Mouse (Mus musculus) MEL (cell line): ENCODE measurements at regions not wholly inside any gene's neighbourhood (a gene's known extent, or its start where the extent isn't known, plus 50 kb on each side); places are given as distances from the start of the nearest gene placed in this dataset.

Experiments
- DNase-seq: peaks from one replicate; pipeline ENCODE4 v3.0.0; 2011; ENCODE audit warnings: low read depth, low spot score
- H3K27ac ChIP-seq: 2 replicates; pipeline ENCODE4 v1.5.1; 2012; ENCODE audit warnings: low read depth, mild to moderate bottlenecking, control low read depth, low read length, moderate library complexity; ENCODE audit not compliant: control insufficient read depth
- H3K27me3 ChIP-seq, 2 experiments: fragments of 150-350 bp in 1 of 2; sonication (generic) in 1 of 2; 2 replicates each; pipeline ENCODE4 v1.6.1; 2012; ENCODE audit warnings: low read length in 2 of 2, mild to moderate bottlenecking in 2 of 2, improper control_type of control experiment in 1 of 2, moderate library complexity in 1 of 2; ENCODE audit not compliant: insufficient read depth in 2 of 2, control insufficient read depth in 1 of 2
- H3K36me3 ChIP-seq, 2 experiments: 2 replicates each; pipeline ENCODE4 v1.6.1; 2012 to 2014; ENCODE audit warnings: low read length in 2 of 2, improper control_type of control experiment in 1 of 2, inconsistent platforms in 1 of 2, mild to moderate bottlenecking in 1 of 2; ENCODE audit not compliant: insufficient read depth in 2 of 2, control insufficient read depth in 1 of 2
- H3K4me1 ChIP-seq, 2 experiments: fragments of 150-350 bp in 1 of 2; sonication (generic) in 1 of 2; 2 replicates each; pipeline ENCODE4 v1.6.1; 2012; ENCODE audit warnings: low read length in 2 of 2, improper control_type of control experiment in 1 of 2, mild to moderate bottlenecking in 1 of 2; ENCODE audit not compliant: insufficient read depth in 2 of 2, control insufficient read depth in 1 of 2
- H3K4me3 ChIP-seq, 2 experiments: fragments of 150-350 bp in 1 of 2; sonication (generic) in 1 of 2; 2 replicates each; pipeline ENCODE4 v1.5.1; 2012; ENCODE audit warnings: low read depth in 2 of 2, low read length in 2 of 2, mild to moderate bottlenecking in 2 of 2, moderate library complexity in 2 of 2, control low read depth in 1 of 2, improper control_type of control experiment in 1 of 2; ENCODE audit not compliant: control insufficient read depth in 1 of 2, insufficient read depth in 1 of 2
- H3K79me2 ChIP-seq: 2 replicates; pipeline ENCODE4 v1.6.1; 2012; ENCODE audit warnings: mild to moderate bottlenecking, low read length, moderate library complexity; ENCODE audit not compliant: control insufficient read depth, poor library complexity, insufficient read depth
- H3K9ac ChIP-seq: 2 replicates; pipeline ENCODE4 v1.6.1; 2012; ENCODE audit warnings: low read depth, mild to moderate bottlenecking, control low read depth, low read length, moderate library complexity; ENCODE audit not compliant: control insufficient read depth, poor library complexity, severe bottlenecking
- H3K9me3 ChIP-seq: fragments of 150-350 bp; sonication (generic); replicated peaks from 2 replicates; pipeline ENCODE4 v1.6.1; 2012; ENCODE audit warnings: mild to moderate bottlenecking, low read length, improper control_type of control experiment, moderate library complexity; ENCODE audit not compliant: insufficient read depth
- BHLHE40 ChIP-seq: IDR thresholded peaks from 2 replicates; pipeline ENCODE4 v1.6.1; 2012; ENCODE audit warnings: low read depth, mild to moderate bottlenecking, inconsistent platforms, low read length, improper control_type of control experiment, borderline replicate concordance
- CHD1 ChIP-seq: IDR thresholded peaks from 2 replicates; pipeline ENCODE4 v1.6.1; 2012; ENCODE audit warnings: low read depth, mild to moderate bottlenecking, inconsistent platforms, low read length, improper control_type of control experiment
- EP300 ChIP-seq, 2 experiments: IDR thresholded peaks; 2 replicates each; pipeline ENCODE4 v1.6.1; 2011; ENCODE audit warnings: improper control_type of control experiment in 2 of 2, low read length in 2 of 2, low read depth in 1 of 2, mild to moderate bottlenecking in 1 of 2
- ETS1 ChIP-seq: IDR thresholded peaks from 2 replicates; pipeline ENCODE4 v1.6.1; 2012; ENCODE audit warnings: low read depth, mild to moderate bottlenecking, inconsistent platforms, low read length, improper control_type of control experiment, moderate library complexity
- GATA1 ChIP-seq: IDR thresholded peaks from 2 replicates; pipeline ENCODE4 v1.6.1; 2011; ENCODE audit warnings: low read depth, low read length, improper control_type of control experiment
- JUND ChIP-seq: IDR thresholded peaks from 2 replicates; pipeline ENCODE4 v1.6.1; 2011; ENCODE audit warnings: low read depth, mild to moderate bottlenecking, improper control_type of control experiment, low read length
- MAFK ChIP-seq: IDR thresholded peaks from 2 replicates; pipeline ENCODE4 v1.6.1; 2011; ENCODE audit warnings: low read depth, mild to moderate bottlenecking, low read length, improper control_type of control experiment, borderline replicate concordance
- MAZ ChIP-seq: IDR thresholded peaks from 2 replicates; pipeline ENCODE4 v1.6.1; 2012; ENCODE audit warnings: low read depth, mild to moderate bottlenecking, inconsistent platforms, low read length, improper control_type of control experiment
- MEF2A ChIP-seq: IDR thresholded peaks from 2 replicates; pipeline ENCODE4 v1.6.1; 2014; ENCODE audit warnings: low read depth, mild to moderate bottlenecking, inconsistent platforms, low read length, improper control_type of control experiment; ENCODE audit not compliant: poor library complexity, insufficient replicate concordance, severe bottlenecking; ENCODE audit errors: extremely low read depth
- MXI1 ChIP-seq: IDR thresholded peaks from 2 replicates; pipeline ENCODE4 v1.6.1; 2011; ENCODE audit warnings: mild to moderate bottlenecking, low read depth, low read length, improper control_type of control experiment
- MYB ChIP-seq: IDR thresholded peaks from 2 replicates; pipeline ENCODE4 v1.6.1; 2011; ENCODE audit warnings: mild to moderate bottlenecking, low read depth, low read length, improper control_type of control experiment
- MYC ChIP-seq: IDR thresholded peaks from 2 replicates; pipeline ENCODE4 v1.6.1; 2011; ENCODE audit warnings: low read depth, mild to moderate bottlenecking, low read length, improper control_type of control experiment, moderate library complexity
- NELFE ChIP-seq: IDR thresholded peaks from 2 replicates; pipeline ENCODE4 v1.6.1; 2011; ENCODE audit warnings: low read depth, low read length, improper control_type of control experiment
- NRF1 ChIP-seq: IDR thresholded peaks from 2 replicates; pipeline ENCODE4 v1.6.1; 2014; ENCODE audit warnings: low read depth, mild to moderate bottlenecking, inconsistent platforms, low read length, improper control_type of control experiment, moderate library complexity; ENCODE audit not compliant: poor library complexity, insufficient read depth, severe bottlenecking
- POLR2AphosphoS2 ChIP-seq: IDR thresholded peaks from 2 replicates; pipeline ENCODE4 v1.6.1; 2011; ENCODE audit warnings: low read length, improper control_type of control experiment
- POLR2AphosphoS5 ChIP-seq: IDR thresholded peaks from 2 replicates; pipeline ENCODE4 v1.6.1; 2012; ENCODE audit warnings: low read depth, borderline replicate concordance, mild to moderate bottlenecking, inconsistent platforms, low read length, moderate library complexity, mixed read lengths
- SIN3A ChIP-seq: IDR thresholded peaks from 2 replicates; pipeline ENCODE4 v1.6.1; 2012; ENCODE audit warnings: low read length, improper control_type of control experiment, inconsistent platforms
- TCF12 ChIP-seq: IDR thresholded peaks from 2 replicates; pipeline ENCODE4 v1.6.1; 2014; ENCODE audit warnings: low read depth, mild to moderate bottlenecking, inconsistent platforms, low read length, improper control_type of control experiment, moderate library complexity
- USF1 ChIP-seq: IDR thresholded peaks from 2 replicates; pipeline ENCODE4 v1.6.1; 2014; ENCODE audit warnings: low read depth, mild to moderate bottlenecking, inconsistent platforms, low read length, improper control_type of control experiment, moderate library complexity
- USF2 ChIP-seq, 2 experiments: IDR thresholded peaks; 2 replicates each; pipeline ENCODE4 v1.6.1; 2011 to 2012; ENCODE audit warnings: improper control_type of control experiment in 2 of 2, low read length in 2 of 2, borderline replicate concordance in 1 of 2, inconsistent platforms in 1 of 2, low read depth in 1 of 2, mild to moderate bottlenecking in 1 of 2; ENCODE audit not compliant: insufficient read depth in 1 of 2
- ZKSCAN1 ChIP-seq: IDR thresholded peaks from 2 replicates; pipeline ENCODE4 v1.6.1; 2012; ENCODE audit warnings: low read depth, mild to moderate bottlenecking, inconsistent platforms, low read length, improper control_type of control experiment, moderate library complexity
- ZNF384 ChIP-seq: IDR thresholded peaks from 2 replicates; pipeline ENCODE4 v1.6.1; 2012; ENCODE audit warnings: low read depth, mild to moderate bottlenecking, inconsistent platforms, low read length, improper control_type of control experiment

DNA sequence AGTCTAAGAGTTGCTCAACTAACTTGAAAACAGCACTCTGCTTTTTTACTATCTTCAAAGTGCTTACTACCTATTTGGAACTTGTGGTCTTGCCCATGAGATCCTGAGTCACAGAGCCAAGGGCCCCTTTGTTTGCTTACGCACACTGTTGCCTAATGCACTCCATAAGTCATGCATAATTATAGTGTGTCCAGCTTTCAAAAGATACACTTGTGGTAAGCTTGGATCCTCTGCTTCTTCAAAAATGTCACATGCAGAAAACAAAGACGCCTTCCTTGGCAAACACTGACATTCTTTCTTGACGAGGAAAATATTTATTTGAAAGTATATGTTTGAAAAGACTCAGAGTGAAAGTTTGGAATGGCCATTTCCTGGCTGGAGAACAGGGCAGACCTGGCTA, 2082.3 kb downstream of the 4930444P10Rik start:
- no peak for TF ChIP-seq MYC
- no peak for TF ChIP-seq NELFE
- TF ChIP-seq MAFK = no peak
- TF ChIP-seq MAZ = no peak
- TF ChIP-seq EP300 (IDR thresholded peaks at IDR 0.05; ENCODE audit: low read depth in 1 of 2, low read length in 2 of 2) = no peak
- TF ChIP-seq MEF2A = no peak
- no peak for TF ChIP-seq POLR2AphosphoS5
- no peak for TF ChIP-seq NRF1
- no peak for TF ChIP-seq POLR2AphosphoS2
- TF ChIP-seq USF1 = no peak
- TF ChIP-seq BHLHE40 = no peak
- no peak for TF ChIP-seq ZKSCAN1
- no peak for TF ChIP-seq SIN3A
- TF ChIP-seq CHD1 = no peak
- TF ChIP-seq TCF12 = no peak
- TF ChIP-seq ZNF384 = no peak
- TF ChIP-seq MXI1 = no peak
- no peak for TF ChIP-seq ETS1
- Histone ChIP-seq H3K9me3 (no peaks in the 10 kb centered on the region), H3K79me2 (no peaks in the 10 kb centered on the region), H3K36me3 (no peaks in the 10 kb centered on the region), H3K4me3 (no peak overlapping the region), H3K27ac (no peak overlapping the region), H3K9ac (no peak overlapping the region), H3K27me3 (no peaks in the 10 kb centered on the region), H3K4me1 (no peaks in the 10 kb centered on the region)
- no peak for DNase-seq

DNA sequence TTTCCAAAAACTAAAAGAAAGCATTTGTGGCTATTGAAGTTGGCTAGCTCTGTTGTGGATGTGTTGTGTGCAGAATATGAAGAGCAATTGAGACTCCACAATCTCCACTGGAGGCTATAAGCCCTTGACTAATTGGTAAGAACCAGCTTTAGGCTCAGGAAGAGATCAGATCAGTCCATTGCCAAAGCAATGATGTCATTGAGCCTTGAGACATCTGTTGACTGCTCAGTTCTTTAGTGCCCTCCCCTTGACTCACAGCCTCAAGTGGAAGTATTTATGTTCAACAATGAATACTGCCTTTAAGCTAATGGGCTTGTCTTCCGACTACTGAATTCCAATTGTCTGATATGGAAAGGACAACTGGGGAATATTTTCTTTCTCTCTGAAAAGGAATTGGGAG, 2090.6 kb downstream of the 4930444P10Rik start:
- H3K27me3 ChIP-seq = no peaks in the 10 kb centered on the region
- no peak overlapping the region for H3K27ac ChIP-seq
- H3K4me1 ChIP-seq = no peaks in the 10 kb centered on the region
- no peak overlapping the region for H3K9ac ChIP-seq
- no peaks in the 10 kb centered on the region for H3K9me3 ChIP-seq
- H3K4me3 ChIP-seq = no peak overlapping the region
- H3K79me2 ChIP-seq = no peaks in the 10 kb centered on the region
- TF ChIP-seq MEF2A (no peak), JUND (no peak), USF2 (IDR thresholded peaks at IDR 0.05; ENCODE audit: borderline replicate concordance in 1 of 2, insufficient read depth in 1 of 2, low read depth in 1 of 2, low read length in 2 of 2) (no peak), MYB (no peak), GATA1 (no peak)
- DNase-seq = no peak
- no peaks in the 10 kb centered on the region for H3K36me3 ChIP-seq
